Mouse (Mus musculus): Measurements from ENCODE around the gene Hspg2. TPM values are rescaled to one million over a fixed set of nuclear protein-coding genes. Genes with fewer than 3 reads are reported as not detected.

The Hspg2 gene
- total and polyA plus RNA-seq, 3 experiments = 1.3 to 14.0 (median 5.5) TPM

DNA sequence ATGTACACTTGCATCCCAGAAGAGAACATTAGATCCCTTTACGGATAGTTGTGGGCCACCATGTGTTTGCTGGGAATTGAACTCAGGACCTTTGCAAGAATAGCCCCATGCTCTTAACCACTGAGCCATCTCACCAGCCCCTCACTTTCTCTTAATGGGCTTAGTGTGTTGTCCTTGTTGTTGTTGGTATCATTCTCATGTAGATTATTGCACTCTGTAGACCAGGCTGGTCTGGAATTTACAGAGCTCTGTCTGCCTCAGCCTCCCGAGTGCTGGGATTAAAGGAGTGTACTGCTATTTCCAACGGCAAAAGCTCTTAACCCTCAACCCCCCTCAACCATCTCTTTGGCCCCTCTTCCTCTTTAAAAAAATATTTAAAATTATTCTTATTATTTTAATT lies 121.0 kb downstream of the Hspg2 start:
- Histone ChIP-seq H3K9ac (ENCODE audit: insufficient read depth, low read depth) (no peak overlapping the region), H3K27me3 (replicated peaks) (peaks cover 14% of the 10 kb centered on the region), H3K4me2 (ENCODE audit: insufficient read depth, low read depth, poor library complexity, severe bottlenecking) (no peak overlapping the region), H3K9me3 (replicated peaks; ENCODE audit: low read length) (no peaks in the 10 kb centered on the region), H3K36me3 (replicated peaks in 1 of 2; ENCODE audit: control insufficient read depth in 1 of 2, insufficient read depth in 1 of 2, low read length in 1 of 2) (no peaks in the 10 kb centered on the region), H3K27ac (ENCODE audit: insufficient read depth, low read depth) (no peak overlapping the region), H3K79me2 (replicated peaks; ENCODE audit: control insufficient read depth, extremely low read depth, insufficient read depth, poor library complexity, severe bottlenecking) (peaks cover 3% of the 10 kb centered on the region; the same call in 1 of the 2 replicates), H3K4me1 (ENCODE audit: control insufficient read depth in 1 of 2, insufficient read depth in 2 of 2) (peaks cover 0 to 5% of the 10 kb centered on the region in 2 experiments; a peak in 2 of 4 replicates), H3K4me3 (replicated peaks in 1 of 3; ENCODE audit: low read depth in 2 of 3, low read length in 2 of 3, poor library complexity in 1 of 3) (no peak overlapping the region)
- DNase-seq (ENCODE audit: extremely low read depth) = no peak
- dilution Hi-C loops (cut with MboI; ENCODE audit: extremely low pct_ligation_motif_present, extremely low pct_unique_long_range_greater_than_20kb, low sequenced_read_pairs) (no loop called here), in situ Hi-C loops (cut with MboI; ENCODE audit: low pct_ligation_motif_present, low pct_unique_long_range_greater_than_20kb, low sequenced_read_pairs) (no loop called here)
- TF ChIP-seq ZMIZ1 (IDR thresholded peaks at IDR 0.05; ENCODE audit: low read depth, low read length) (no peak), MXI1 (IDR thresholded peaks at IDR 0.05; ENCODE audit: low read depth, low read length) (no peak), ZNF384 (IDR thresholded peaks at IDR 0.05; ENCODE audit: low read depth, low read length) (no peak), PAX5 (IDR thresholded peaks at IDR 0.05; ENCODE audit: low read length) (no peak), MAZ (IDR thresholded peaks at IDR 0.05; ENCODE audit: low read depth, low read length) (no peak), ELF1 (IDR thresholded peaks at IDR 0.05; ENCODE audit: low read depth, low read length) (no peak), POLR2AphosphoS2 (IDR thresholded peaks at IDR 0.05; ENCODE audit: low read depth, low read length) (no peak), TBP (conservative IDR thresholded peaks at IDR 0.05; ENCODE audit: low read depth, low read length) (no peak), USF1 (IDR thresholded peaks at IDR 0.05; ENCODE audit: low read depth, low read length) (no peak), MYC (IDR thresholded peaks at IDR 0.05; ENCODE audit: low read depth, low read length) (no peak), RAD21 (IDR thresholded peaks at IDR 0.05; ENCODE audit: low read depth, low read length) (no peak), CHD1 (IDR thresholded peaks at IDR 0.05; ENCODE audit: low read depth, low read length) (no peak), JUN (IDR thresholded peaks at IDR 0.05; ENCODE audit: insufficient read depth, low read depth, low read length) (no peak)

DNA sequence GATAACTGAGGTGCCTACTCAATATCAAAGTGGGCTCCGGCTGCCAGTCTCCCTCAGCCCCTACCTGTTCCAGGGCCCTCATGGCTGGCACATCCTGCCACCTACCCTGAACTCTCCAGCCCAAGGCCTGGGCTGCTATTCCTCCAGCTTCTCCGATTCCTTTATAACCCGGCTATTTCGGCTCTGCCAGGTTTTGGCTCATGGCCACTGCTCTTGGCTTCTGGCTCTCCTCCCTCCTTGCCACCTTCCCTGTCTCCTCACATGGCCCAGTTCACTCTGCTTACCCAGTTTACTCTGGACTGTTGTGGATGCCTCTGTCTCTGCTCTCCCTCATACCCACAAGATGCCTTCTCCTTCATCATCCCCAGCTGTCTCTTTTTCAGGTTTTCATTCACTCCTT lies 122.4 kb downstream of the Hspg2 start:
- Histone ChIP-seq H3K4me1 (ENCODE audit: control insufficient read depth in 1 of 2, insufficient read depth in 2 of 2) (peaks cover 2 to 13% of the 10 kb centered on the region in 2 experiments; a peak in 3 of 4 replicates), H3K4me3 (replicated peaks in 1 of 3; ENCODE audit: low read depth in 2 of 3, low read length in 2 of 3, poor library complexity in 1 of 3) (no peak overlapping the region), H3K36me3 (replicated peaks in 1 of 2; ENCODE audit: control insufficient read depth in 1 of 2, insufficient read depth in 1 of 2, low read length in 1 of 2) (no peaks in the 10 kb centered on the region), H3K4me2 (ENCODE audit: insufficient read depth, low read depth, poor library complexity, severe bottlenecking) (no peak overlapping the region), H3K9ac (ENCODE audit: insufficient read depth, low read depth) (no peak overlapping the region), H3K9me3 (replicated peaks; ENCODE audit: low read length) (no peaks in the 10 kb centered on the region), H3K27ac (ENCODE audit: insufficient read depth, low read depth) (no peak overlapping the region), H3K79me2 (replicated peaks; ENCODE audit: control insufficient read depth, extremely low read depth, insufficient read depth, poor library complexity, severe bottlenecking) (peaks cover 16% of the 10 kb centered on the region), H3K27me3 (replicated peaks) (peaks cover 14% of the 10 kb centered on the region)
- dilution Hi-C loops (cut with MboI; ENCODE audit: extremely low pct_ligation_motif_present, extremely low pct_unique_long_range_greater_than_20kb, low sequenced_read_pairs) = no loop called here
- DNase-seq (ENCODE audit: extremely low read depth) = no peak
- TF ChIP-seq MAFK (IDR thresholded peaks at IDR 0.05; ENCODE audit: insufficient replicate concordance, low read length) = no peak
- TF ChIP-seq ZNF384 (IDR thresholded peaks at IDR 0.05; ENCODE audit: low read depth, low read length) = no peak
- TF ChIP-seq NRF1 (IDR thresholded peaks at IDR 0.05; ENCODE audit: low read depth, low read length) = no peak
- TF ChIP-seq KAT2A (IDR thresholded peaks at IDR 0.05; ENCODE audit: insufficient replicate concordance, low read length) = no peak
- no peak for TF ChIP-seq ELF1 (IDR thresholded peaks at IDR 0.05; ENCODE audit: low read depth, low read length)
- no peak for TF ChIP-seq ZKSCAN1 (IDR thresholded peaks at IDR 0.05; ENCODE audit: borderline replicate concordance, low read depth, low read length)
- in situ Hi-C loops (cut with MboI; ENCODE audit: low pct_ligation_motif_present, low pct_unique_long_range_greater_than_20kb, low sequenced_read_pairs) = no loop called here

Measured in CH12.LX (cell line).